Mouse (Mus musculus) frontal cortex, postnatal 36 days (tissue): ENCODE measurements around the gene Garnl3.

Source experiments
- DNase-seq, 2 experiments: peaks; one replicate each; pipeline ENCODE4 v3.0.0; 2022; ENCODE audit warnings: low spot score in 2 of 2

The Garnl3 gene

DNA sequence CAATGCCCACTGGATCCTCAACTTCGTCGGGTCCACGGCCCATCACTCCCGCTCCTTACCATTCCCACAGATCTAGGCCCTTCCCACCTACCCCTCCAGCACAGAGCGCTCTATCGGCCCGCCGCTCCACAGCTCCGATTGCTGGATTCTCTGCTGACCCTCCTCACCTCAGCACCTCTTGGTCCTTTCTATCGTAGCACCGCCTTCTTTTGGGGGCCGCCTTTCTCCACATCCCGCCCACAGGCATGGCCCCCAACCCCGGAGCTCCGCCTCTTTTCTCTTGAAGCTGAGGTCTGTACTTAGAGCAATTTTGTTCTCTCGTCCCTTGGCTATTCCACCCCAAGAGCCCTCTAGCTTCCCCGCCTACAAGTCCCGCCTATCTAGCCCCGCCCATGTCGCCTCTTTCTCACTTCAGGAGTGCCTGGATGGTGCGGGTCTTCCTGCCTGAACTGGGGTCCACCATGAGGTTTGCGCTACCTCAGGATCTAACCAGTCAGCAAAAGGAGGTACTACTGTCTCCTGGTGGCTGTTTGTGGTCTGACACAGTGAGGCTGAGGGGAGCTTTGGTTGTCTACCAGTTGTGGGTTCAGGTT is at the start of gene Garnl3:
Garnl3 (minus strand) TSS at position 155 of the 593 bp plus-strand sequence.
- DNase-seq = peak; percentile 62 to 67

DNA sequence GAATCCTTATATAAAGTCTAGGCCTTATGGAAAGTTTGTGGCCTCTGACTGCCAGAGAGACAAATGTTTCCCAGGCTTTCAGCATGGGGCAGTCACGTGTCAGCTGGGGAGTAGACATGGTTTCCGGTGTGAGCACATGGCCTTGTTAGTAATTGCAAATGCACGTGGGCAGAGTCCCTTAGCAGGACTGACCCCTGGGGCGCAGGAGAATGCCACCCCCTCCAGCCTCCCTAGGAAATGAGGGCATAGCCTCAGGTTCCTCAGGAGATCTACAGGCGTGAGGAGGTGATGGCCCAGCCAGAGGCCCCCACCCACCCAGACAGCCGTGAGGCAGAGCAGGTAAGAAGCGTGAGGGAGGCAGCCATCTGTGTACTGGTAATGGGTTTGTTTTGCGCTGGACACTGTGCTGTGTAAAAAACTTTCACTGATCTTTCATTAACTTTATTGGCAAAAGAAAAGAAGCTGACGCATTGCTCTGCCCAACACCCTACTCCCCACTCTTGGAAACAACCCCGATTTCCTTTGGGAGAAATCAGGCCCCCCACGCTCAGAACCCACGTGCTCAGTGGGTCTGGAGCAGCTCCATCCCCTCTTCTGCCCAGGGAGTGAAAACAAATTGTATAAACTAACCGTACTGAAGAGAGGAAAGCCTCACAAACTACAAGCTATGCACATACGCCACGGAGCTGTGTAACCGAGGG is 48.6 kb upstream of the Garnl3 start:
- no peak for DNase-seq

DNA sequence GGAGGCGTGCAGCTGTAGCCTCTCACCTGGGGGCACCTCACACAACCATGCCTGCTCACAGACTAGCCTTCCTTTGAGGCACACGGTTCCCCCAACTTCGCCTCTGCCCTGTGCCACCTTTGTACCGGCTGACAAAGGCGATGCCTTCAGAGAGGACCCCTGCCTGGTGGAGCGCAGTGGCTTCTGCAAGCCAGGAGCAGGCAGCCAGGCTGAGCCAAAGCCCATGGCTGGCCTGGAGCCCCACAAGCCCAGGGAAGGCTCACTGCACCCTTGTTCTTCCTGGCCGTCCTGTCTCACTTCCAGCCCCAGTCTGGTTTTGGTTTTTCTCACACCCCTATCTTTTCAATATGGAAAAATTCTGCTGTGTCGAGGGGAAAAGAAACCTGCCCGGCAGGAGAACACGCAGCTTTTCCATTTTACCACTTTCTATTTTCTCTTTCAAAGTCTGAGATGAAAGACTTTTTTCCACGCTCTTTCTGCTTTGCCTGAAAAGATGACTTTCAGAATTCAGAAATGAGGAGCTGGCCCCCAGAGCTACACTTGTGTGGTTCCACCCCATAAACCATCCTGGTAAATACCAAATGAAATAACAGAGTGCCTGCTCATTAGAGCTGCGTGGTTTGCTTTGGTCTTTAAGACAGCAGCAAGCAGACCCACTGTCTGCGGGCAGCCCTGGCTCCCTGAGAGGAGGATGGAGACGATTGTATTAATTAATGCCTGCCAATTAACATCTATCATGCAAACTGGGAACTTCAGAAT is 47.9 kb upstream of the Garnl3 start:
- no peak for DNase-seq

DNA sequence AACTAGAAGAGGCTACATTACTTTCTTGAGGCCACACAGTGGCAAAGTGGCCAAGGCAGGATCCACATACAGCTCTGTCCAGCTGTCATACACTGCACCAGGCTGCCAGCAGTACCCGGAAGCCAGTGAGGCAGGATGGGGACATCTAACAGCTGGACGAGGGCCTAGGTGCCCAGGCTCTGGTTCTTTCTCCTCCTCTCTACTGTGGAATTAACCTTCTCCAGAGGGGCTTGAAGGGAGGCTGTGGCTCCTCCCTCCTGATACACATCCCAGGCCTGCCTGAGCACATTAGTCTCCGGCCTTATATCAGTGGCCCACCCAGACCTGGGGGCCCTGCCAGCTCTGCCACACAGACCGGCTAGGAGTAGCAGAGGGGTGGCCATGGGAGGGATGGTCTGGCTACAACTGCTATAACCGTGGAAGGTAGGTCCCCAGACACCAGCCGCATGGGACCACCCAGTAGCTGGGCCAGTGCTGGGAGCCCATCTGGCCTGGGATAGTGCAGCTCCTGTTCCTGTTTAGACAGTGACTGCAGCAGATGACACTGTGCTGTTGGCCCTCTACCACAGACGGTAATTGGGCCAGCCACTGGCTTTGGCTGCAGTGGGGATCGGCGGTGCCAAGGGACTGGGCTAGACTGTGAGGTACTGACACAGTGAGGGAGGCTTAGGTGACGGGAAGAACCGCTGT is 46.9 kb upstream of the Garnl3 start:
- DNase-seq = no peak

DNA sequence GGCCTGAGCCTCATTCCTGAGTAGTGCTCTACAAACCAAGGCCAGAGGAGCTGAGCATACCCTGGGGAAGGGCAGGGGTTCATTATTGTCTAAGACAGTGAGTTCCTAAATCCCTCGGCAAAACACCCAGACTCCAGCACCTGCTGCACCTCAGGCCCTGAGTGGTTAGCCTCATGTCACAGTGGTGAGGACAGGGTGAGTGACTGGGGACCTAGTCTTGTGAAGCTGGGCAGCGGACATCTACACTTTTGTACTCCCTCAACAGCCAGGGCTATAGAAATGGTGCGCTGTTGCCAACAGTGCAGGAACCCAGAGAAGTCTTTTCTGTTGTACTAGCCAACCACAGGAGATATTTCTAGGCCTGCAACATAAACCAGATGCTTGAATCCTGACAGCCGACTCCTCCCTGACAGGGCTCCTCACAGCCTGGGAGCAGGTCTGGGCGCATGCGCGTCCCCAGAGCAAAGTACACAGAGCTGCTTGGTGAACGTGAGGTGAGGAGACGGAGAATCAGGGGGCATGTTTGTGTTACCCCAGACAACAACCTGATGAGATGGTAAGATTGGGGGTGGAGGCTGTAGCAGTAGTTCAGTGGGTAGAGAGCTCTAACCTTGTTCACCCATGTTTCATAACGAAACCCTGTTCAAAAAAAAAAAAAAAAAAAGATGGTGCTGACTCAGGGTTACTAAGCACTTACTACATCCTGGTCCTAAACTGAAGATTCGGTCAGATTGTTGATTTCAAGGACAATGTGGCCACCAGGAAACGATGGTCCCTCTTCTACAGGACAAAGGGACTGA is 46.2 kb upstream of the Garnl3 start:
- no peak for DNase-seq

DNA sequence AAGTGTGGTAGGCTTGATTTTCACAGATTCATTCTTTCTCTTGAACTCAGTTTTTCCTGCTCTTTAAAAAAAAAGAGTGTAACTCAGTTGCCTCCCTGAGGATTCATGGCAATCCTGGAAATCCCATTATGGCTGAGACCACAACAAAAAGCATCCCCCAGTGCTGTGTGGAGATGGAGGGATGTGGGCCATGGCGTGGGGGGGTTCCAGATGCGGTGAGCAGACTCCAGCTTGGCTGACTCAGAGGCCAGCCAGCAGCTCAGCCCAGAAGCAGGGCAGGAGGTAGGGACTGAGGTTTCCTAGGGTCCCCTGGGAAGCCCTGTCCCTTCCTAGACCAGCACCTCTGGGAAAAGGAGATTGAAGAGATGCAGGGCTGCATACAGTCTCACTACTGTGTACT is 45.5 kb upstream of the Garnl3 start:
- DNase-seq = no peak

DNA sequence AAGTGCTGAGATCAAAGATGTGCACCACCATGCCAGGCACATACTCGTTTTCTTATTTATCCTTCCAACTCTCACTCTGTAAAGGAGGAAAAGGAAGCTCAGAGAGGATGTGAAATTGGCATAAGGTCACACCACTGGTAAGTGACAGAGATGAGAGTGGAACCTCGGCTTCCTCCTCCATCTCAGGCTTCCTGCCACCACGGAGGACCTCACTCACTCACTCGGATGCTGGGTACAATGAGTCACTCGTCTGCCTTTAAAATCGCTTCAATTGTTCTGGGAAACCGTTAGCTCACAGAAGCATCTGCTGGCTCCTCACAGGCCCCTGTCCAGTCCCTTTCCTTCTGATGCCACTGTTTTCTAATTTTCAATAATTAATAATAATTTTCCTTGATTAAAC is 45.1 kb upstream of the Garnl3 start:
- no peak for DNase-seq

DNA sequence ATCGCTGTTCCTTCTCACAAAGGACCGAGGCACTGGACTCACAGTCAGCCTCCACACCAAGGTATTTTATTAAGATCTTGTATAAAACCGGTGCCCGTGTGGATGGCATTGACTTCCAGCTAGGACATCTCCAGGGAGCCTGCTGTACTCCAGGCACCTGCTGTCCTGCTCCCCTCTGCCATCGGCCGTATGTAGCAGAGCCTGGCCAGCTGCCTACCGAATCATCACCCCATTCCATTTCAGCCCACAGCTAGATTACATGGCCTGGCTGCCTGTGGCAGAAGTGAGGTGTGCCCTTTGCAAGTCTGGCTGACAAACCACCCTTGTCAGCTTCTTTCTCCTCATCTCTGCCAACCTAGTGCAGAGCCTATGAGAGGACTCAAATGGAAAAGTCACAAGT is 42.2 kb upstream of the Garnl3 start:
- no peak for DNase-seq

DNA sequence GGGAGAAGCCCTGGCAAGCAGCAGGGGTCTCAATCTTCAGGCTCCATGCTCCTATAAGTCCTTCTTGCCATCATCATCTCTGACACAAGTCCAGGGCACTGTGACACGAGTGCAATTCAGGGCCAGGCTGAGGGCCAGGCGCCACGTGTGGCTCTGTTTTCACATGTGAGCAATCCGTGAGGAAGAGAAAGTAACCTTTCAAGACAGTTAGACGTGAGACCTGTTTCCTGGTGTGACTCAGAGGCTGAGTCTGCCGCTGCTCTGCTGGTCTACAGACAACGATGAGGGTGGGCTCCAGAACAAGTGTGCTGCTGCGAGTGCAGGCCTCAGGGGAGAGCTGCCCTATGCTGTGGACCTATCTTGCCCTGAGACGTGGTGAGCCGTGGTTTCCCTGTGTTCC is 41.7 kb upstream of the Garnl3 start:
- no peak for DNase-seq

DNA sequence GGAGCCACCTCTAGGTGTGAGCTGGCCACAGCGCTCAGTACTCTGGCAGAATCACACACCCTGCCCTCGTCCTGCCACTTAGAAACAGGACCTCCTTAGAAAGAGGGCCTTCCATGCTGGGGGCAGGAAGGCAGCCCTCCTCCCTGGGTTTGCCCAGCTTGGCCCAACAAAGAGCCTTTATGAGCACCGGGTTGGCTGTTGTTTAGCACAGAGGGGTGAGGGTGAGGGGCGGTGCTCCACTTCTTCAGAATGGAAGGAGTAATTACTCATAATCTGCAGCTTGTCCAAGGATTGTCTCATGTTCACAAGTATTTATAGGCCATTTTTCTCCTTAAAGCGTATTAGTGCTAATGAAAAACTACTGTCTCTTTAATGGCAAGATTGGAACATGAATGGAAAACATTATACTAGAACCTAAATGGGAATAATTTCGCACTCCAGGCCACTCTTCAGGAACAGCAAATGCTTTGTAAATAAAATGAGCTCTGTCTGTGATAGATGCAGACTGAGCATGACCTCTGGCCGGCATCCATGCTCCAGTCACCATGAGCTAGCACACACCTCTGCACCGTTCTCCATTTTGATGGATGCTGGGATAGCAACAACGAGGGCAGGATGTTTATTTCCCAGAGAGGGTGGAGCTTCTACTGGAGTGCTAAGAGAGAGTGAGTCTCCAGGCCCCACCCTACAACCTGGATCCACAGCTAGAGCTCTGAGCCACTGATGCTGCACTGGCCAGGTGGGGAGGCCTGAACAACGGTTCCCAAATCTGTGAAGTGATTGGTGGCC is 39.5 kb upstream of the Garnl3 start:
- DNase-seq = no peak

DNA sequence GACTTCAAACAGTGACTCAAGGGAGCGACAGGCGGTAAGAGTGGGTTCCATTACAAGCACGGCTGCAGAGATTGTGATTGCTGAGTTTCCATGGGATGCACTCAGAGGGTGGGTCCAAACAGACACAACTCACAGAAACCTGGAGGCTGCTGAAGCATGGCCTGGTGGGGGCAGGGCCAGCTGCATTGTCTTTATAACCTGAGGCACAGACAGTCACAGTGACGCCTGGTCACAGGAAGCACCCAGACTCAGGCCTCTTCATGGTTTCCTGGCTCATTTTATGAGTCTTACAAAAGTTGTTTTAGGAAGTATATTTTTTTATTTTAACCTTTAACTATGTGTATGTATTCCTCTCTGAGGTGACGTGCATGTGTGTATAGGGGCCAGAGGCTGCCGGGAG is 38.0 kb upstream of the Garnl3 start:
- no peak for DNase-seq

DNA sequence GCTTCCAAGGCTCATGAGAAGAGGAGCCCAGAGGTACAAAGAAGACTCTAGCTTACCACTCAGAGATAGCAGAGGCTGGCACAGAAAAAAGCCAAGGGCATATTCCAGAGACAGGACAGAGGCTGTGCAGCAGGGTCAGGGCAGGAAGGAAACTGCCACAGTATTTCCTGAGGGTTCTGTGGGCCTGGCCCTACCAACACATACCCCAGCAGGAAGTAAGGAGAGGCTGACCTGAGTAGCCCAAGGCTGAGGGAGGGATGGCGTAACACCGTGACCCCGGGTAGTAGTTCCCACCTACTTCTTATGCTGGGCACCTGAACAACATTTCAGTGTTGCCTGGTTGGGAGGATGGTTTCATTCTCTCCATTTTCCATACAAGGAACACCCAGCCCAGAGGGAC is 35.6 kb upstream of the Garnl3 start:
- no peak for DNase-seq

DNA sequence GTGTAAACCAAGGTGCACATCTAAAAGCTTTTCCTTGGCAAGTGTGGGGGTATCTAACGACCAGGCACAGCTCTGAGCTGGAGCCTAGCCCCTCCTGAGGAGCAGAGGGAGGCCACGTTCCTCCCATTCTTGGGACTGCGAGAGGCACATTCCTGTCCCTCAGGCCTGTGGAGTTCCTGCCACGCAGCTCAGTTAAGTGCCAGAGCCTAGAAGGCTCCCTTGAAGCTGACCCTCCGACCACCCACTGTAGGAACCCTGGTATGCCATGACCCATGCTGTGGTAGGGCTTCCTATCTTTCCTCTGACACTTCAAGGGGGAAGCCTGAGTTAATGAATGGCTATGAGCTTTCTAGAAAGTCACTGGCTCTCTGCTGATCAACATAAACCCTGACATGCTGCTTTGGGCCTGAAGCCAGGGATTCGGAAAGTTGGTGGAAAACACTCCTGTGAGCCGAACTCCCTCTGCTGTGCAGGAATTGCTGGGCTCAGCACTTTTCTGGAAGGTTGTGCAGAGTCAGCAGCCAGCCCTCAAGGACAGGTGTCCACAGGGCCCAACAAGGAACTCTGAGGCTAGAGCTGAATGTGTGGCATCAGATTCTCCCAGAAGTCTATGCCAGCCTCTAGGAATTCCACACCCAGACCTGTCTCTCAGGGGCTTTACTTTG is 34.4 kb upstream of the Garnl3 start:
- no peak for DNase-seq

DNA sequence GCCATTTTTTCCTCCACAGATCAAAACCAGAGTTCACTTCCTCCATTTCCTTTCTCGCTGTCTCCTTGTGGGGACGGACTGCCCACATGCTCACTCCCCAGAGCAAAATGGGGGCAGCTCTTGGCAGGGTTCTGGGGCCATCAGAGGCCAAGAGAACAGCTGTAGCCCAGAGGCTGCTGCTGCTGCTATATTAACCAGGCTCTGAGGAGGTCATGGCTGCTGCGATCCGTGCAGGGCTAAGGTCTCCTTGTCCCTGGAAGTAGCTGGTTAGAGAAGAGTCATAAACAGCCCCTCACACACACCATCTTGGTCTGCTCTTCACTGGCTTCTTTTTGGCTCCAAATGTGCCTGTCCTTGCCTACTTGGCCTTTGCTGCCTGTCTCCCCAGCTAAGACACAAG is 33.8 kb upstream of the Garnl3 start:
- DNase-seq = no peak

DNA sequence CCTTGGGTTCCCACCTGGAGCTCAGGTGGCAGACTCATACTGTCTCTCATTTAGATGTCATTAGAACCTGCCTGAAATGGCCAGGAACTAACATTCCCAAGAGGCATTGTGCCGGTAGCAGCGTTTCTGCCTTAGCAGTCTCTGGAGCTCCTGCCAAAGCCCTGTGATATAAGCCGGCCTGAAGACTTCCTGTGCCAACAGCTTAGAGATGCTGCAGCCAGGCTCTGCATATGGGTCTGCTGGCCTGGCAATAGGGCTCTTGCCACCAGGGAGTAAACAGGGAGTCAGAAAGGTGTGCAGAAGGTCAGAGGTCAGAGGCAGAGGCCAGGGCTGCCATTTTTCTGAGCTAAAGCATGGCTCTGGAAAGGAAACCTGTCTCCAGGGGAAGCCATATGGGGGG is 33.2 kb upstream of the Garnl3 start:
- DNase-seq = no peak

DNA sequence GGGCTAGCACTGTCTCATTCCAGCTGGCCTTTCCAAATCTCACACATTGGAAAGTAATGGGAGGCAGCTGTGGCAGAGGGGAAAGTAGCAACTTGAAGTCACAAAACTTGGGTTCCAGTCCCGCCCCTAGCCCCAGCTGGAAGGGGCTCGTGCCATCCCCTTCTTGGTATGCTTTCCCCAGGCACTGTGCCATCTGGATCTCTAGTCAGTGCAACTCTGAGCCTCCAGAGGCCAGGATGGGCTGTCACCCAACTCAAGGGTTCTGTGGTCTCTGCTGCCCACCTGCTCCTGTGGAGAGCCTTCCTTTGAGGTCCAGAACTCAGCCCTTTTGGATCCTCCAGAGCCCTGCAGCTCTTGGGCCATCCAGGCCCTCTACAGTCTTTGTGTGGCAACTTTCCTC is 30.7 kb upstream of the Garnl3 start:
- DNase-seq = no peak

DNA sequence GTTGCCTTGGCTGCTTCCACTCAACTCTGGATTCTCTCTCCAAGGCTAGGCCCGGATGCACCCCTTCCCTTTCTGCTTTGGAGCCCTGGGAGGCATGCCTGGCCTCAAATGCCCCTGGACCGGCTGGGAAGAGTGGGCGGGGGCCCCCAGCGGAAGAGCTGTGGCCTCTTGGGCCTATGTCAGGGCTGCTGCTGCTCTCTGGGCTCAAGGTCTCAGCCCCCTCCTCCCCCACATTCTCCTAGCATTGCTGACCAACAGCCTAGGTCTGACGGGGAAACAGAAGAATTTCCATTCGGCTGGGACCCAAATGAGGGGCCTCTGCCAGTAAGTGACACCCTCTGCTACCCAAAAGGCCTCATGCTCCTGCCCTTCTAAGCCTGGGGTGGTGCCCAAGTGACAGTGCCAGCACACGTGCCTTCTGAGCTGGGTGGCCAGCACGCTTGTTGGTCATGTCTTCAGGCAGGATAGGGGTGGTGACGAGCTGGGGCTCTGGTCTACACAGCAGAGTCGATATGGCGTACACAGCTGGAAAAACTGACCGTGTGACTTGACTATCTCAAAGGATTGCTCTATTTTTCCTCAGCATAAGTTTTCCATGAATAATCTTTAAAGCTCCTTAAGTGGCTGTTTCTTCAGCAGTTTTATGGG is 29.0 kb upstream of the Garnl3 start:
- DNase-seq = no peak

DNA sequence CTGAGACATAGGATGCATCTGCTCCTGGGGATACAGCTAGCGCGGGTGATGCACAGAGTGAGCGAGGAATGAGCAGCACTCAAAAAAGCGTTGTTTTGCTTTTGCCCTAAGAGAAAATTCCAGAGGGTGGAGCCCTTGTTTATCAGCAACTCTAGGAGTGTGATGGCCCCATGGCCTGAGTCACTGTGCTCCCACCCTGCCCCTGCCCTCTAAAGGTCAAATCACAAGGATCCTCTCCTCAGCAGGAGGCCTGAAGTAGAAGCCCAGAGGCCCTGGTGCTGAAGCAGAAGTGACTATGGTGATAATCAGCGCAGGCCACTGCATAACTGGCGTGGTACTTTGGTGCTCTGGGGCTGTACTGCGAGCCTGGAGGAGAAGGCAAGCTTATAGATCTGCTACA is 28.1 kb upstream of the Garnl3 start:
- DNase-seq = no peak

DNA sequence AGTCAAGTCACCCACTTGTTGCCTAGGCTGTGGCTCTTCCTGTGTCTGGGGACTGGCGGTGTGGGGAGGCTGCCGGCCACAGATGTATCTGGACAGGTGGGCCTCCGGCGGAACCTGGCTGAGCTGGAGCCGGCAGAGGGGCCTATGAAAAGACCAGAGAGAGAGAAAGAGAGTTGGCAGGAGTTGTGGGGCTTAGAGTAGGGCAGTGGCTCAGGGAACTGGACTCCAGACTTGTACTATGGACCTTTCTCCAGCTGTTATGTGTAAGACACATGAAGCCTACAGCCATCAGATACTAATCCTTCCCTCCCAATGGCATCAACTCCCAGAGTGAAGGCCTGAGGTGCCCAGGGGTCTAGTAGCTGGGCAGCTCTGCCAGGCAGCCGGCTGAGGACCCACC is 27.4 kb upstream of the Garnl3 start:
- no peak for DNase-seq

DNA sequence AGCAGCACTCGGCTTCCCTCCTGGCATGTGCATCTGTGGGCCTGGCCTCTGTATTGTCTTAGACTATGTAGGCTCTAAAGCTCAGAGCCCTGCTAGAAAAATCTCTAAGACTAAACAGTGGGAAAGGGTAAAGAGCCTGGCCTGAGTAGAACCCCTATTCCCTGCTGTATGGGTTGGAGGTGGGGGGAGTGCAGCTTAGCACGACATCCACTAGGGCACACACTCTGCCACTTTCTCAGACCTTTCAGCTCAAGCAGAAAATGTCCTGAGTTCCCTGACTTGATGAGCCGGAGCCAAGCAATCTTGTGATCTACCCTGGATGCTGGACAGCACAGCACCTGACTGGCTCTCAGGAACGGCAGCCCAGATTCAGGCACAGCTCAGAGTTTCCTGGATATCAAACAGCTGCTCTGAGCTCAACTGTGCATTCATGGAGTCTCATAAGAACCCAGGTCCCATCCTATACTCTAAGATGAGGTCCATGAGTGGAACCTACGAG is 24.9 kb upstream of the Garnl3 start:
- DNase-seq = no peak
